Mouse (Mus musculus): ENCODE data around the gene Rpl39l. TPM values are rescaled to one million over a fixed set of nuclear protein-coding genes. Genes with fewer than 3 reads are reported as not detected.

Rpl39l gene
- 9.3 TPM in 1 of 2 replicates, not detected in the other for polyA plus RNA-seq (2011; ENCODE audit: insufficient read depth, insufficient read length, low replicate concordance, missing spikeins)

- 84% methylated on average over 22 of the region's 22 CpGs for WGBS
Measured at GRCm38 (mm10) chr16:10170005-10170404, at the start of gene Rpl39l. Gene Rpl39l, plus strand, starts transcription at chr16:10170226.

DNA sequence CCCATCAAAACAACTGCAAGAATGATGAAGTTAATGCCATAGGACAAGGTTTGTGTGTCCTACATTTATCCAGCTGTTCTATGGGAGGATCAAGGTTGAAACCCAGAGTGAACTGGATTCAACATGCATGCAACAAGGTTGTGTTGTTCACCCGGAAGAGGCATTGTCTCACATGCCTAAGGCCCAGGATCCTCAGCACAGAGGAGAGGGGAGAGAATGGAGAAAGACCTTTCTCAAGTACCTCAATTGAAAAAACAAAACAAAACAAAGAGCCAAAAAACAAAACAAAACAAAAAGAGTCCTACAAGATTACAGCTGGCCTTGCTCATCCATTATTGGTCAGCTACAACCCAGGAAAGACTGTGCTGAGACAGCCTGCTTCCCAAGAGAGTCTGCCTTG, 42.4 kb upstream of the Rpl39l start:
- Histone ChIP-seq H3K4me1 (ENCODE audit: control insufficient read depth, insufficient read depth, low read length) (no peaks in the 10 kb centered on the region), H3K4me3 (replicated peaks; ENCODE audit: control insufficient read depth, low read depth, low read length) (no peak overlapping the region), H3K27ac (ENCODE audit: control insufficient read depth, insufficient read depth, low read depth, low read length, poor library complexity) (no peak overlapping the region)
- TF ChIP-seq POLR2A (IDR thresholded peaks at IDR 0.05; ENCODE audit: borderline replicate concordance, control insufficient read depth, low read depth, low read length) (no peak), CTCF (IDR thresholded peaks at IDR 0.05; ENCODE audit: control insufficient read depth, insufficient read depth, low read length) (no peak)
- 71% methylated on average over 1 of the region's 1 CpGs for WGBS

More at GRCm38 (mm10) chr16:10170005-10170404, at the start of gene Rpl39l:
- TF ChIP-seq CTCF (IDR thresholded peaks at IDR 0.05; ENCODE audit: control insufficient read depth, insufficient read depth, low read length) (no peak), POLR2A (IDR thresholded peaks at IDR 0.05; ENCODE audit: borderline replicate concordance, control insufficient read depth, low read depth, low read length) (no peak)
- no peak within 1 kb of the TSS for H3K4me3 ChIP-seq (replicated peaks; ENCODE audit: control insufficient read depth, low read depth, low read length)
- H3K27ac ChIP-seq (ENCODE audit: control insufficient read depth, insufficient read depth, low read depth, low read length, poor library complexity): no peak within 1 kb of the TSS
- no peaks in the 10 kb centered on the region for H3K4me1 ChIP-seq (ENCODE audit: control insufficient read depth, insufficient read depth, low read length)

DNA sequence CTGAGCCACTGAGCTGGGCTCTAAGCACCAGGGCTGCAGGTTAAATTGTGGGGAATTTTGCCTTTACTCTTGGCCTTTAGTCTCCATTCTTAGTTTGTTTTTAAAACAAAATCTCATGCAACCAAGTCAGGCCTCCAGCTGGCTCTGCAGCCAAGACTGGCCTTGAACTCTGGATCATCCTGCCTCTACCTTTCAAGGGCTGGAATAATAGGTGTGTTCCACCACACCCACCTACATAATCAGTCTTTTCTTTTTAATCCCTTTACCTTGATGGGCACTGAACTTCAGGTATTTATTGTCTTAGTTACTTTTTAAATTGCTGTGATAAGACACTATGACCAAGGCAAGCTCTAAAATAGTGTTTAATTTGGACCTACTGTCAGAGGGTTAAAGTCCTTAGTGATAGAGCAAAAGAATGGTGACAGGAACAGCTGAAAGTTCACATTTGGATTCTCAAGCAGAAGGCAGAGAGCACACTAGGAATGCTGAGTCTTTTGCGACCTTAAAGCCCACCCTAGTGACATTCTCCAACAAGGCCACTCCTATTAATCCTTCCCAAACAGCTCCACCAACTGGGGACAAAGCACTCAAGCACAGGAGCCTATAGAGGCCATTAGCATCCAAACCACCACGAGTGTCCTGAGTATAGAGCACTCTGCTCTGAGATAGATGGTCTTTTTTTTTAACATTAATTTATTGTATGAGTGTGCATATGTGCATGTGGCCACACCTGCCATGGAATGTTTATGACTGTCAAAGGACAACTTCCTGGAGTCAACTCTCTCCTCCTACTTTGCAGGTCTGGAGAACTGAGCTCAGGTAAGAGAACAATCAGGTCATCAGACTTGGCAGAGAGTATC, 40.7 kb upstream of the Rpl39l start:
- no peaks in the 10 kb centered on the region for H3K4me1 ChIP-seq (ENCODE audit: control insufficient read depth, insufficient read depth, low read length)
- TF ChIP-seq CTCF (IDR thresholded peaks at IDR 0.05; ENCODE audit: control insufficient read depth, insufficient read depth, low read length): no peak
- no peak for TF ChIP-seq POLR2A (IDR thresholded peaks at IDR 0.05; ENCODE audit: borderline replicate concordance, control insufficient read depth, low read depth, low read length)
- 55% methylated on average over 2 of the region's 2 CpGs for WGBS
- H3K4me3 ChIP-seq (replicated peaks; ENCODE audit: control insufficient read depth, low read depth, low read length): no peak overlapping the region
- H3K27ac ChIP-seq (ENCODE audit: control insufficient read depth, insufficient read depth, low read depth, low read length, poor library complexity): no peak overlapping the region

GRCm38 (mm10) chr16:10143166-10143565, 26.9 kb upstream of the Rpl39l start:
- Histone ChIP-seq H3K4me3 (replicated peaks; ENCODE audit: control insufficient read depth, low read depth, low read length) (no peak overlapping the region), H3K27ac (ENCODE audit: control insufficient read depth, insufficient read depth, low read depth, low read length, poor library complexity) (no peak overlapping the region), H3K4me1 (ENCODE audit: control insufficient read depth, insufficient read depth, low read length) (no peaks in the 10 kb centered on the region)
- 47% methylated on average over 2 of the region's 2 CpGs for WGBS
- no peak for TF ChIP-seq CTCF (IDR thresholded peaks at IDR 0.05; ENCODE audit: control insufficient read depth, insufficient read depth, low read length)
- TF ChIP-seq POLR2A (IDR thresholded peaks at IDR 0.05; ENCODE audit: borderline replicate concordance, control insufficient read depth, low read depth, low read length): no peak

- 92% methylated on average over 5 of the region's 5 CpGs for WGBS
Measured at GRCm38 (mm10) chr16:10147401-10147800, 22.6 kb upstream of the Rpl39l start.

DNA sequence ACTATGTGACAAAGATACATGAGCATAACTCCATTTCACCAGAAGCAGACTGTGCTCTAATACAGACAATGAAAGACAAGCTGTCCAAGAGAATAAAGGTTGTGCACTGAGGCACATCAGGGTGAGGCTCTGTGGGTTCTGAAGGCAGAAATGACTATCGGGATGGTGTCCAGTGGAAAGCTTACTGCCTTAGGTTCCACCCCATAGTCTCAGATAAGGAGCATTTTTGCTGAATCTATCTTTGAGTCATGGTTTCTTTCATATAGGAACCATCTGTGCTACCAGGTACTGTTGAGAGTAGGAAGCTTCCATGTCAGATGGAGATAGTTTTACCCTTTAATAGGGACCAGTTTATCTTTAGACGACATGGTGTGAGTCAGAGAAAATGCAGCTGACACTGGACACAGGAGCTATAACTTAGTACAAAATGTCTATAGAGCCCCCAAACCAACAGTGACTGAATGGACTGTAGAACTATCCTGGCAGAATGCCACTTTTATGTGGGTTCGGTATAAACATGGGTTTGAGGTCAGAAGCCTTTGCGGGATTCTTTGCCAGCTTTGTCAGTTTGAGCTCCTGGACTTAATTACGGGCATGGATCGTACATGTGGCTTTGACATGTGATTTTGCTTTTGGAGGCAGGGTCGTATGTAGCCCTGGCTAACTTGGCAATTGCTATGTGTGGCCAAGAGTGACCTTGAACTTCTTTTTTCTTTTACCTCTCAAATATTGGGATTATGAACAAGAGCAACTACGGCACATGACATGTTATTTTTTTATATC, 712 bp upstream of the Rpl39l start:
- WGBS: 83% methylated on average over 8 of the region's 8 CpGs
- TF ChIP-seq POLR2A (IDR thresholded peaks at IDR 0.05; ENCODE audit: borderline replicate concordance, control insufficient read depth, low read depth, low read length) (no peak), CTCF (IDR thresholded peaks at IDR 0.05; ENCODE audit: control insufficient read depth, insufficient read depth, low read length) (no peak)
- H3K27ac ChIP-seq (ENCODE audit: control insufficient read depth, insufficient read depth, low read depth, low read length, poor library complexity): no peak overlapping the region
- H3K4me3 ChIP-seq (replicated peaks; ENCODE audit: control insufficient read depth, low read depth, low read length): no peak overlapping the region
- no peaks in the 10 kb centered on the region for H3K4me1 ChIP-seq (ENCODE audit: control insufficient read depth, insufficient read depth, low read length)

More at GRCm38 (mm10) chr16:10147401-10147800, 22.6 kb upstream of the Rpl39l start:
- H3K4me3 ChIP-seq (replicated peaks; ENCODE audit: control insufficient read depth, low read depth, low read length): no peak overlapping the region
- H3K27ac ChIP-seq (ENCODE audit: control insufficient read depth, insufficient read depth, low read depth, low read length, poor library complexity): no peak overlapping the region
- no peaks in the 10 kb centered on the region for H3K4me1 ChIP-seq (ENCODE audit: control insufficient read depth, insufficient read depth, low read length)
- no peak for TF ChIP-seq POLR2A (IDR thresholded peaks at IDR 0.05; ENCODE audit: borderline replicate concordance, control insufficient read depth, low read depth, low read length)
- TF ChIP-seq CTCF (IDR thresholded peaks at IDR 0.05; ENCODE audit: control insufficient read depth, insufficient read depth, low read length): no peak

GRCm38 (mm10) chr16:10171276-10171675, 1.2 kb downstream of the Rpl39l start:
- H3K27ac ChIP-seq (ENCODE audit: control insufficient read depth, insufficient read depth, low read depth, low read length, poor library complexity): no peak overlapping the region
- 80% methylated on average over 4 of the region's 4 CpGs for WGBS

More at GRCm38 (mm10) chr16:10171276-10171675, 1.2 kb downstream of the Rpl39l start:
- TF ChIP-seq CTCF (IDR thresholded peaks at IDR 0.05; ENCODE audit: control insufficient read depth, insufficient read depth, low read length) (no peak), POLR2A (IDR thresholded peaks at IDR 0.05; ENCODE audit: borderline replicate concordance, control insufficient read depth, low read depth, low read length) (no peak)
- H3K4me3 ChIP-seq (replicated peaks; ENCODE audit: control insufficient read depth, low read depth, low read length): no peak overlapping the region
- H3K4me1 ChIP-seq (ENCODE audit: control insufficient read depth, insufficient read depth, low read length): no peaks in the 10 kb centered on the region

Measured in bone marrow, adult 2 months (tissue).